Mouse (Mus musculus) limb, embryonic 10.5 days (tissue): Measurements from ENCODE around the gene Topors. TPM values are rescaled to one million over a fixed set of nuclear protein-coding genes. Genes with fewer than 3 reads are reported as not detected.
"Not testable (repeated sequence)": the region's sequence is repeated elsewhere in the genome, so short reads cannot be mapped to it uniquely, and the experiment has no call there.

Source experiments
- DNase-seq: peaks from one replicate; pipeline ENCODE4 v3.0.0-alpha.2; 2017; ENCODE audit warnings: low spot score
- H3K27ac ChIP-seq: fragments of 300-500 bp; sonication (generic); 2 replicates; pipeline ENCODE4 v1.5.1; 2016; ENCODE audit warnings: mild to moderate bottlenecking
- H3K27me3 ChIP-seq: fragments of 300-500 bp; sonication (generic); 2 replicates; pipeline ENCODE4 v1.6.1; 2016; ENCODE audit warnings: low read depth, mild to moderate bottlenecking; ENCODE audit not compliant: poor library complexity, severe bottlenecking
- H3K36me3 ChIP-seq: fragments of 300-500 bp; sonication (generic); 2 replicates; pipeline ENCODE4 v1.6.1; 2016; ENCODE audit warnings: mild to moderate bottlenecking, moderate library complexity
- H3K4me1 ChIP-seq: fragments of 300-500 bp; sonication (generic); 2 replicates; pipeline ENCODE4 v1.6.1; 2016
- H3K4me3 ChIP-seq: fragments of 300-500 bp; sonication (generic); 2 replicates; pipeline ENCODE4 v1.5.1; 2016; ENCODE audit warnings: mild to moderate bottlenecking, moderate library complexity
- H3K9me3 ChIP-seq: fragments of 300-500 bp; sonication (generic); replicated peaks from 2 replicates; pipeline ENCODE4 v1.6.1; 2016; ENCODE audit warnings: mild to moderate bottlenecking
- WGBS: fragments of 180-500 bp; shearing (Covaris S2); methylation state at CpG from one replicate; pipeline ENCODE4 v1.1.7; 2016; 5-methylcytosine and 5-hydroxymethylcytosine counted together
- polyA plus RNA-seq: library from polyadenylated mRNA; unstranded; fragments of >200 nt; fragmentation: Nextera tagmentation; extraction: Ambion mirVana; gene quantifications from 2 replicates; pipeline ENCODE4 v1.2.1, GENCODE M21; 2016

Topors gene
- 46.7 and 54.3 TPM in 2 replicates for polyA plus RNA-seq

GRCm38 (mm10) chr4:40269430-40270032 is at the start of gene Topors, which contains the start of gene Smim27:
Gene Topors, minus strand, starts transcription at chr4:40269850.
Gene Smim27, plus strand, starts transcription at chr4:40269579.
- no peaks in the 10 kb centered on the region for H3K9me3 ChIP-seq
- peaks cover 61% of the 10 kb centered on the region for H3K36me3 ChIP-seq
- WGBS: under 1% methylated on average over 38 of the region's 38 CpGs
- H3K27ac ChIP-seq: peak within 1 kb of the TSS; percentile 97
- no peaks in the 10 kb centered on the region for H3K27me3 ChIP-seq
- DNase-seq: peak; percentile 96
- H3K4me1 ChIP-seq: peaks cover 19% of the 10 kb centered on the region
- H3K4me3 ChIP-seq: peak within 1 kb of the TSS; percentile 88

DNA sequence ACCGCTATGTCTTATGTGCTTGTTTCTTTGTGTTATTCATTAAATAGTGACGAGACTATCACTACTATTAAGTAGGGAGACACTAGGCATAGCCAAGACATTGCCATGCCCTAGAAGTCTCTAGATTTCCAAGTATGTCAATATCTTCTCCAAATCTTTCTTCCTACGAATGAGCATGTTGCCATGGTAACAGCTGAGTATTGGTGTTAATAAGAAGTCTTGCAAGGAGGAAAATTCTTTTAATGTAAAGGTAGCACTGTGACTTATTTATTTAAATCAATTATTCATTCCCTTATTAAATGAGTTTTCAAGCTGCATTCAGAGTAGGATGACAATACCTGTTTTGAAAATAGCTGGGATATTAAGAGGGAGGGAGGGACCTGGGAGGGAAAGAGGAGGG is 47.8 kb upstream of the Topors start:
- H3K36me3 ChIP-seq: no peaks in the 10 kb centered on the region
- no peaks in the 10 kb centered on the region for H3K4me1 ChIP-seq
- WGBS: 84% methylated on average over 3 of the region's 3 CpGs
- no peak for DNase-seq
- H3K9me3 ChIP-seq: no peaks in the 10 kb centered on the region
- no peak overlapping the region for H3K4me3 ChIP-seq
- no peak overlapping the region for H3K27ac ChIP-seq
- no peaks in the 10 kb centered on the region for H3K27me3 ChIP-seq

DNA sequence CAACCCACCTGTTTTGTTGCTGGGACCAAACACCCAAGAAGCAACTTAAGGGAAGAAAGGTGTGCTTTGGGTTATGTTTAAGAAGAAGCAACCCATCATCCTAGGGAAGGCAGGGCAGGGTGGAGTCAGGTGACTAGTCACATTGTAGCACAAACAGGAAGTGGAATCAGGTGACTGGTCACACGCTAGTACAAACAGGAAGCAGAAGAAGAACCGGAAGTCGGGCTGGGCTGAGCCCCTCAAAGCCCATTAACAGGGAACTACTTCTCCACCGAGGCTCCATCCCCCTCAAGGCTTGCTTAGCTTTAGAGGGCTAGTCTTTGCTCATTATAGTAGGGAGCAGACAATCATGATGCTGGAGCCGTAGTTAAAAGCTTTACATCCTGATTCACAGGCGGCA is 43.4 kb upstream of the Topors start:
- H3K27ac ChIP-seq: no peak overlapping the region
- WGBS: 88% methylated on average over 6 of the region's 6 CpGs
- no peak for DNase-seq
- H3K4me1 ChIP-seq: no peaks in the 10 kb centered on the region
- H3K4me3 ChIP-seq: no peak overlapping the region
- H3K9me3 ChIP-seq: no peaks in the 10 kb centered on the region
- H3K36me3 ChIP-seq: no peaks in the 10 kb centered on the region
- no peaks in the 10 kb centered on the region for H3K27me3 ChIP-seq

DNA sequence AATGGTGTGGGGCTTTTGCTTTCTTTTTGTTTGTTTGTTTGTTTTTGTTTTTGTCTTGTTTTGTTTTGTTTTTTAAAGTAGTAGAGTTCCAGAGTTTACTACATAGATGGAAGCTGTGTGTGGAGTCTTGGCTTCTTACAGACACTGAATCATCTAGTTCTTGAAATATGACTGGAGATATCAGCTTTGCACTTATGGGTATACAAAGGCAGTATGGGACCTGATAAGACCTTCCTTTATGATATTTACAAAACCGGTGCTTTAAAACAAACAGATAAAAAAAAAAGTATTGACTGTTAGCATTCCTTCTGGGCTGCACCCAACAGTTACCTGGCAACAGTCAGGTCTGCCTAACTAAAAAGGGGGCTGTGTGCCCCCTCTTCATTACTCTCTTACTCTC is 42.6 kb upstream of the Topors start:
- WGBS: 86% methylated on average over 1 of the region's 1 CpGs

GRCm38 (mm10) chr4:40310796-40311383 is 41.2 kb upstream of the Topors start:
- WGBS: 78% methylated on average over 11 of the region's 11 CpGs
- no peaks in the 10 kb centered on the region for H3K4me1 ChIP-seq
- H3K9me3 ChIP-seq: no peaks in the 10 kb centered on the region
- H3K27ac ChIP-seq: no peak overlapping the region
- no peaks in the 10 kb centered on the region for H3K36me3 ChIP-seq
- H3K27me3 ChIP-seq: no peaks in the 10 kb centered on the region
- DNase-seq: no peak
- no peak overlapping the region for H3K4me3 ChIP-seq

More for the DNA sequence above, 42.6 kb upstream of the Topors start:
- Histone ChIP-seq H3K9me3 (no peaks in the 10 kb centered on the region), H3K27me3 (no peaks in the 10 kb centered on the region), H3K36me3 (no peaks in the 10 kb centered on the region), H3K4me3 (no peak overlapping the region), H3K27ac (no peak overlapping the region), H3K4me1 (no peaks in the 10 kb centered on the region)
- DNase-seq: no peak

- Histone ChIP-seq H3K9me3 (no peaks in the 10 kb centered on the region), H3K4me1 (no peaks in the 10 kb centered on the region), H3K27me3 (no peaks in the 10 kb centered on the region), H3K4me3 (no peak overlapping the region), H3K36me3 (no peaks in the 10 kb centered on the region), H3K27ac (no peak overlapping the region)
- DNase-seq: no peak
These were observed 40.0 kb upstream of the Topors start for GRCm38 (mm10) chr4:40309682-40310081.

DNA sequence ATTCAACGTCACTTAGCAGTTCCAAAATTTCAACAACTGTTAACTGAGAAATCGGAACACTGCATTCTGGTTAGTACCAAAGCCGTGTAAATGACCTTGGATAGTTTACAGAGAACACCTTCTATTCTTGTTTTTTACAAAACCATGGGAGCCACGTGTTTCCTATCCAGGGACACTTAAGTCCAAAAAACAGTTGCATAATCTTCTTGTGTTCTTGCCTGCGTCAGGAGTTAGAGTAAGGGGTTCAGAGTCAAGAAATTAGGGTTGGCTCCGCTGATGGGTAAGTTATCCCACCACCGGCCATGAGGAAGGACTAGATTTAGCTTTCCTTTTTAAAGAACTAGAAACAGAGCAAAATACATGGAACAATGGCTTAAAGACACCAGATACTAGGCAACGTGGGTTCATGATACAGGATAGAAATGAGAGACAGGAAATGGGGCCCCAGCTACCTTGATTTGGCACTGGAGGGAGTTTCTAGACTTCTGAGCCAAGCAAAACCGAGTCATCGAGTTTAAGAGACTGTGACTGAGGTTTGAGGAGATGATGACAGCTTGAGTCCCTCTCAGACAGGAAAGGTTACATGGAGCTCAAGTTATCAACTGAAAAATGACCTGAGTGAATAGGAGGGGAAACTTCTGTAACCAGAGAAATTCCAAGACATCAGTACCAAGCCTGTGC is 32.9 kb upstream of the Topors start:
- no peak overlapping the region for H3K4me3 ChIP-seq
- no peaks in the 10 kb centered on the region for H3K4me1 ChIP-seq
- H3K36me3 ChIP-seq: no peaks in the 10 kb centered on the region
- peaks cover 7% of the 10 kb centered on the region; the same call in 1 of the 2 replicates for H3K27me3 ChIP-seq
- DNase-seq: no peak
- no peaks in the 10 kb centered on the region for H3K9me3 ChIP-seq
- H3K27ac ChIP-seq: no peak overlapping the region
- 81% methylated on average over 10 of the region's 10 CpGs for WGBS

GRCm38 (mm10) chr4:40301076-40301789 is 31.6 kb upstream of the Topors start:
- Histone ChIP-seq H3K4me1 (no peaks in the 10 kb centered on the region), H3K36me3 (no peaks in the 10 kb centered on the region), H3K27ac (no peak overlapping the region), H3K4me3 (peak overlapping the region; percentile 24; the same call in 1 of the 2 replicates), H3K9me3 (no peaks in the 10 kb centered on the region), H3K27me3 (peaks cover 7% of the 10 kb centered on the region; the same call in 1 of the 2 replicates)
- 16% methylated on average over 16 of the region's 16 CpGs for WGBS
- DNase-seq: peak; percentile 82

DNA sequence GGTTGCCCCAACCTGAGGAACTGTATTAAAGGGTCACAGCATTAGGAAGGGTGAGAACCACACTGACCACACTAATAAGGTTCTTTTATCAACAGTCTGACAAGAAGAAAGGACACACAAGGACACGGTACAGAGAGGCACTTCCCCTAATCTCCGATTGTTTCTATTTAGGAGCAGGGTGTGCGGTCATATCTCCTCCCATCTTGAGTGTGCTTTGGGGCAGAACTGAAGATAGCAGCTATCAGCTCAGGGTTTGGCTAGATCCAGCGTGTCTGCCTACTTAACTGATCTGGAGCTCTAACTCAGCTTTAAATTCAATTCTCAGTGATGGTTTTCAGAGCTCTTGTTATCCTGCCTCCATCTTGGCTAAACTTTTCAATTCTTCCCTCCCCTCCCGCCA is 29.5 kb upstream of the Topors start:
- H3K4me3 ChIP-seq: no peak overlapping the region
- 81% methylated on average over 5 of the region's 5 CpGs for WGBS
- H3K36me3 ChIP-seq: no peaks in the 10 kb centered on the region
- DNase-seq: no peak
- no peaks in the 10 kb centered on the region for H3K4me1 ChIP-seq
- no peaks in the 10 kb centered on the region; the same call in 1 of the 2 replicates for H3K9me3 ChIP-seq
- H3K27me3 ChIP-seq: peaks cover 7% of the 10 kb centered on the region; the same call in 1 of the 2 replicates
- H3K27ac ChIP-seq: no peak overlapping the region

- H3K4me1 ChIP-seq, H3K36me3 ChIP-seq, H3K27ac ChIP-seq, H3K4me3 ChIP-seq, H3K27me3 ChIP-seq, H3K9me3 ChIP-seq, DNase-seq: not testable (repeated sequence)
- 94% methylated on average over 11 of the region's 11 CpGs for WGBS
These were observed 21.9 kb upstream of the Topors start for GRCm38 (mm10) chr4:40291511-40291910.

GRCm38 (mm10) chr4:40289046-40289445 is 19.4 kb upstream of the Topors start:
- H3K4me3 ChIP-seq: no peak overlapping the region
- no peak for DNase-seq
- WGBS: 95% methylated on average over 2 of the region's 2 CpGs
- H3K27ac ChIP-seq: no peak overlapping the region
- H3K4me1 ChIP-seq: no peaks in the 10 kb centered on the region
- no peaks in the 10 kb centered on the region for H3K27me3 ChIP-seq
- no peaks in the 10 kb centered on the region for H3K36me3 ChIP-seq
- no peaks in the 10 kb centered on the region; the same call in 1 of the 2 replicates for H3K9me3 ChIP-seq

- Histone ChIP-seq H3K36me3 (no peaks in the 10 kb centered on the region), H3K27ac (no peak overlapping the region), H3K4me3 (no peak overlapping the region), H3K9me3 (no peaks in the 10 kb centered on the region), H3K4me1 (no peaks in the 10 kb centered on the region), H3K27me3 (no peaks in the 10 kb centered on the region)
- WGBS: 82% methylated on average over 6 of the region's 6 CpGs
- DNase-seq: no peak
These were observed 17.8 kb upstream of the Topors start for GRCm38 (mm10) chr4:40287415-40287814.

DNA sequence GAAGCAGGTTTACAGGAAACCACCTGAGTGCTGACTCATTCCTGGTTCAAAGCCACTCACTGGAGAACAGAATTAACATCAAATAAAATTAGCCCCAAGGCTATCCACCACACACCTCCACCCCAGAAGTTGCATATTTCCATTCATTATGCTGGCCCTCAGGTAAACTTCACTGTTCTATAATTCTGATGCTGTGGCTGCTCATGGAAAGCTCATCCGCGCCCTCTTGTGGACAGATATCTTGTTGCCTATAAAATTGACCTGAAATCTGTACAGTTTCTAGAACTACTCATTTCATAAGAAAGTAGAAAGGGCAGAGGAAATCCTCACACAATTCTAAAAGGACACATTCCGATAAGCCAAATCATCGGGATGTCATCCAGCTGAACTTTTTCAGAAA is 15.9 kb upstream of the Topors start:
- H3K36me3 ChIP-seq: no peaks in the 10 kb centered on the region
- no peaks in the 10 kb centered on the region for H3K9me3 ChIP-seq
- peak; percentile 69 for DNase-seq
- no peak overlapping the region for H3K27ac ChIP-seq
- H3K4me1 ChIP-seq: no peaks in the 10 kb centered on the region
- no peak overlapping the region for H3K4me3 ChIP-seq
- H3K27me3 ChIP-seq: no peaks in the 10 kb centered on the region
- 26% methylated on average over 4 of the region's 4 CpGs for WGBS
